Mouse (Mus musculus): Measurements from ENCODE around the gene Pdcl2.

GRCm38 (mm10) chr5:76365406-76365805 is 34.5 kb upstream of the Pdcl2 start:
- no peak for TF ChIP-seq CTCF (IDR thresholded peaks at IDR 0.05; ENCODE audit: extremely low read depth, insufficient read depth, insufficient read length, insufficient replicate concordance)
- TF ChIP-seq POLR2A (IDR thresholded peaks at IDR 0.05; ENCODE audit: low read depth, low read length) = no peak

Data from spleen, adult 2 months (tissue).